Mouse (Mus musculus) cerebellum, adult 2 months (tissue): ENCODE data around the gene Tpd52l1.

Source experiments
- CTCF ChIP-seq: fragments of 200-500 bp; IDR thresholded peaks from 2 replicates; pipeline ENCODE4 v1.5.1; 2011; ENCODE audit warnings: low read depth, mild to moderate bottlenecking, control low read depth, low read length, moderate library complexity, borderline replicate concordance; ENCODE audit not compliant: insufficient read depth
- POLR2A ChIP-seq: fragments of 200-500 bp; IDR thresholded peaks from 2 replicates; pipeline ENCODE4 v1.6.1; 2011; ENCODE audit warnings: low read length, control low read depth, borderline replicate concordance; ENCODE audit not compliant: insufficient read depth

GRCm38 (mm10) chr10:31465424-31465823 is 19.7 kb upstream of the Tpd52l1 start:
- TF ChIP-seq CTCF (no peak), POLR2A (no peak)
